Mouse (Mus musculus) brain, embryonic 14.5 days (tissue): ENCODE data around the gene Pbx2.

Experiments
- CTCF ChIP-seq: fragments of 200-500 bp; IDR thresholded peaks from 2 replicates; pipeline ENCODE4 v1.5.1; 2012; ENCODE audit warnings: inconsistent platforms, mild to moderate bottlenecking, moderate library complexity, borderline replicate concordance; ENCODE audit not compliant: insufficient read depth, insufficient read length; ENCODE audit errors: extremely low read depth
- POLR2A ChIP-seq: fragments of 200-500 bp; IDR thresholded peaks from 2 replicates; pipeline ENCODE4 v1.6.1; 2012; ENCODE audit warnings: mild to moderate bottlenecking, inconsistent platforms, borderline replicate concordance; ENCODE audit not compliant: poor library complexity, insufficient read depth, insufficient read length, severe bottlenecking; ENCODE audit errors: extremely low read depth

DNA sequence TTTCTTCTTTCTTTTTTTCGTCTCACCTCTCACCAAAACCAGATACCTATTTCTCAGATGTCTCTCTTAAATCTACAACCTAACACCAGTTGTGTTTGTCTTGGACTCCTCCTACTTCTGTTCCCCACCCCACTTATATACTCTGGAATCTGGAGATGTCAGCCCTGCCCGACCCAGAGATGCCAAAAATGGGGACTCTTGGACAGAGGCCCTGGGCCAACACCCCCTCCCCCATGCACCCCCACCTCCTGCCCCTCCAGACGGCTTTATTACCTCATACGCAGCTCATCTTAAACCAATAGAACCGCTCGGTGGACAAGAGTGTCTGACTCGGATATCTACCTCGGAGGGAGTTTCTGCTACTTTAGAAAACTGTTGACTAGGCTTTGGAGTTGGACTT, 5.0 kb downstream of the Pbx2 start:
- TF ChIP-seq POLR2A (no peak), CTCF (no peak)
